Mouse (Mus musculus) forebrain, embryonic 11.5 days (tissue): ENCODE measurements around the gene Tmem62. TPM values are rescaled to one million over a fixed set of nuclear protein-coding genes. Genes with fewer than 3 reads are reported as not detected.

Source experiments
- ATAC-seq: fragments of 200-750 bp; cut with Nextera tagmentation; replicated peaks from 2 replicates; pipeline ENCODE4 v1.8.0; 2017; ENCODE audit warnings: moderate TSS enrichment; ENCODE audit not compliant: low FRiP score
- DNase-seq: peaks from one replicate; pipeline ENCODE4 v3.0.0-alpha.2; 2017; ENCODE audit warnings: low spot score
- H3K27ac ChIP-seq: fragments of 300-500 bp; sonication (generic); 2 replicates; pipeline ENCODE4 v1.5.1; 2014; ENCODE audit warnings: low read depth, low read length
- H3K27me3 ChIP-seq: fragments of 300-500 bp; sonication (generic); 2 replicates; pipeline ENCODE4 v1.6.1; 2014; ENCODE audit warnings: mild to moderate bottlenecking, low read length, mixed read lengths; ENCODE audit not compliant: control insufficient read depth, insufficient read depth
- H3K36me3 ChIP-seq: fragments of 300-500 bp; sonication (generic); 2 replicates; pipeline ENCODE4 v1.6.1; 2014; ENCODE audit warnings: mild to moderate bottlenecking, low read length, moderate library complexity, mixed read lengths; ENCODE audit not compliant: control insufficient read depth, insufficient read depth
- H3K4me1 ChIP-seq: fragments of 300-500 bp; sonication (generic); replicated peaks from 2 replicates; pipeline ENCODE4 v1.6.1; 2014; ENCODE audit warnings: low read length, mixed read lengths; ENCODE audit not compliant: control insufficient read depth, insufficient read depth
- H3K4me2 ChIP-seq: fragments of 300-500 bp; sonication (generic); 2 replicates; pipeline ENCODE4 v1.6.1; 2014; ENCODE audit warnings: low read depth, mild to moderate bottlenecking, low read length, moderate library complexity, mixed read lengths; ENCODE audit not compliant: severe bottlenecking
- H3K4me3 ChIP-seq: fragments of 300-500 bp; sonication (generic); 2 replicates; pipeline ENCODE4 v1.5.1; 2014; ENCODE audit warnings: low read depth, low read length
- H3K9ac ChIP-seq: fragments of 300-500 bp; sonication (generic); 2 replicates; pipeline ENCODE4 v1.6.1; 2014; ENCODE audit warnings: low read length
- H3K9me3 ChIP-seq: fragments of 300-500 bp; sonication (generic); 2 replicates; pipeline ENCODE4 v1.6.1; 2016; ENCODE audit warnings: low read length, mixed read lengths; ENCODE audit not compliant: control insufficient read depth
- WGBS: fragments of 180-500 bp; shearing (Covaris S2); extraction: QIAGEN DNeasy Blood & Tissue Kit; methylation state at CpG from one replicate; pipeline ENCODE4 v1.1.7; 2014; 5-methylcytosine and 5-hydroxymethylcytosine counted together
- microRNA-seq: library from miRNA; unstranded; fragments of <30 nt; microRNA quantifications from one replicate; pipeline ENCODE4, GENCODE M21; 2016; ENCODE audit not compliant: insufficient number of aligned reads
- polyA plus RNA-seq: library from polyadenylated mRNA; unstranded; fragments of >200 nt; fragmentation: Nextera tagmentation; extraction: Ambion mirVana; gene quantifications from 2 replicates; pipeline ENCODE4 v1.2.1, GENCODE M21; 2014

Tmem62 gene
- polyA plus RNA-seq, 1 experiment from 2014 or later, result 4.9 TPM

- ATAC-seq (no peak), DNase-seq (no peak)
- no peaks in the 10 kb centered on the region for H3K36me3 ChIP-seq
- H3K4me1 ChIP-seq, result no peaks in the 10 kb centered on the region
- H3K27me3 ChIP-seq, result no peaks in the 10 kb centered on the region
- no peaks in the 10 kb centered on the region for H3K9me3 ChIP-seq
- H3K4me2 ChIP-seq, result no peak overlapping the region
- H3K27ac ChIP-seq, result no peak overlapping the region
- no peak overlapping the region for H3K9ac ChIP-seq
- H3K4me3 ChIP-seq, result no peak overlapping the region
- WGBS, result 84% methylated on average over 6 of the region's 6 CpGs
Observed at GRCm38 (mm10) chr2:121055915-121056314, 79.1 kb downstream of the Tmem62 start.

Small RNA genes within 50 kb of the gene (microRNA-seq; reads per million reads assigned to microRNA genes)
- gene Gm44325, result not detected

Other genes starting within 250 kb of the Tmem62 start
- gene Cdan1, start 126.9 kb upstream of the Tmem62 start, polyA plus RNA-seq, result 7.8 and 11.9 TPM in 2 replicates
- 11.2 and 11.3 TPM in 2 replicates for gene Ttbk2, start 126.4 kb upstream of the Tmem62 start, polyA plus RNA-seq
- 25.1 TPM in 2 replicates for gene Ubr1, start 6.3 kb upstream of the Tmem62 start, polyA plus RNA-seq
- gene Ccndbp1, start 31.4 kb downstream of the Tmem62 start, polyA plus RNA-seq, result 37.0 and 43.3 TPM in 2 replicates
- 7.6 and 8.4 TPM in 2 replicates for gene Epb42, start 60.1 kb downstream of the Tmem62 start, polyA plus RNA-seq
- gene Tgm5, start 108.8 kb downstream of the Tmem62 start, polyA plus RNA-seq, result not detected in 2 replicates
- gene Tgm7, start 132.8 kb downstream of the Tmem62 start, polyA plus RNA-seq, result not detected in 2 replicates
- gene Adal, start 163.4 kb downstream of the Tmem62 start, polyA plus RNA-seq, result 28.7 and 33.2 TPM in 2 replicates
- 20.2 and 23.3 TPM in 2 replicates for gene Lcmt2, start 163.6 kb downstream of the Tmem62 start, polyA plus RNA-seq
- 84.5 and 84.8 TPM in 2 replicates for gene Tubgcp4, start 193.6 kb downstream of the Tmem62 start, polyA plus RNA-seq
- gene Zscan29, start 194.1 kb downstream of the Tmem62 start, polyA plus RNA-seq, result 15.4 and 15.6 TPM in 2 replicates